Mouse (Mus musculus): Measurements from ENCODE around the gene Zmiz2.
"Not testable (repeated sequence)": the region's sequence is repeated elsewhere in the genome, so short reads cannot be mapped to it uniquely, and the experiment has no call there.

Gene Zmiz2

GRCm38 (mm10) chr11:6420283-6420703 is 31.4 kb downstream of the Zmiz2 start:
- DNase-seq (ENCODE audit: low spot score), result no peak

- no peak for DNase-seq (ENCODE audit: low spot score)
These were observed 32.0 kb downstream of the Zmiz2 start for GRCm38 (mm10) chr11:6420722-6421350.

DNA sequence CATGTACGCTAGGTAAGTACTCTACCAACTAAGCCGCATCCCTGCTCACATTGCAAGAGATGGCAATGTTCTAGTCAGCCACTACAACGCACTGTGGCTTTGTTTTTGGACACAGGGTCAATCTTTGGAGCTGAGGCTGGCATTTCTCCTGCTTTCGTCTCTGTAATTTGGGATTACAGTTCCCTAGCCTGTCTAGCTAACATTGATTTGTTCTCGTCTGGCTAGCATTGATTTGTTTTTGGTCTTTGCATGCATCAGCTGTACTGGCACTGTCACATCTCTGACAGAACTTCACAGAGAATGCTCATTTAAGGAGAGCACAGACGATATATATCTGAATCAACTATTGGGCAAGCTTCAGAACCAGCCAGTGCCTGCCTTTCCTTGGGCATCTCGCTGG is 41.3 kb downstream of the Zmiz2 start:
- no peak for DNase-seq (ENCODE audit: low spot score)

GRCm38 (mm10) chr11:6436442-6436841 is 47.6 kb downstream of the Zmiz2 start:
- peak; percentile 34 for DNase-seq (ENCODE audit: low spot score)

DNA sequence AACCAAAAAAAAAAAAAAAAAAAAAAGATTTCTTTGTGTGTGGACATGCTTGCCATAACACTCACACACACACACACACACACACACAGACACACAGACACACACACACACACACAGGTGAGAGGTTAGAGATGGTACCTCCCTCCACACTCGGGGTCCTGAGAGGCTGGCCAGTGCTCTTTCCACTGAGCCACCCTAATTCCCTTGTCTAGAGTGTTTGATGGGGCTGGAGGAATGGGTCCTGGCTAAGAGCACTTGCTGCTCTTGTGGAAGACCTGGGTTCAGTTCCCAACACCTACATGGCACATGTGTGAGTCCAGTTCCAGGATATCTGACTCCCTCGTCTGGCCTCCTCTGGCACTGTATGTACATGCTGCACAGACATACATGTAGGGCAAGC is 48.8 kb downstream of the Zmiz2 start:
- DNase-seq (ENCODE audit: low spot score), result no peak

- DNase-seq (ENCODE audit: low spot score), result no peak
These were observed 51.3 kb downstream of the Zmiz2 start for GRCm38 (mm10) chr11:6440171-6440570.

DNA sequence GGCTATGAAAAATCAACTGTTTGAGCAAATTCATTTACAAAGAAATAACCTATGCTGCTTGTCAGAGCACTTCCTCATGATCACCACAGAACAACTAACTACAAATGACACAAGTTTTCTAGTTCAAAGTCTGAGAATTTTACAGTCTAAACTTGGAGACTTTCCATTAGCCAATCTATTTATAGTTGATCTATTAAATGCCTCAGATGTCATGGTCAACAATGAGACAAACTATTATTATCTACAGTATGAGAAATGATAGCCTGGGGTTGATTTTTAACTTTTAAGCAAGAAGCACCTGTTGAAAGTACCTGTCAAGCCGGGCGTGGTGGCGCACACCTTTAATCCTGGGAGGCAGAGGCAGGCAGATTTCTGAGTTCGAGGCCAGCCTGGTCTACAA is 53.7 kb downstream of the Zmiz2 start:
- DNase-seq (ENCODE audit: low spot score), result no peak

- DNase-seq (ENCODE audit: low spot score), result no peak
These were observed 54.2 kb downstream of the Zmiz2 start for GRCm38 (mm10) chr11:6443102-6443501.

DNA sequence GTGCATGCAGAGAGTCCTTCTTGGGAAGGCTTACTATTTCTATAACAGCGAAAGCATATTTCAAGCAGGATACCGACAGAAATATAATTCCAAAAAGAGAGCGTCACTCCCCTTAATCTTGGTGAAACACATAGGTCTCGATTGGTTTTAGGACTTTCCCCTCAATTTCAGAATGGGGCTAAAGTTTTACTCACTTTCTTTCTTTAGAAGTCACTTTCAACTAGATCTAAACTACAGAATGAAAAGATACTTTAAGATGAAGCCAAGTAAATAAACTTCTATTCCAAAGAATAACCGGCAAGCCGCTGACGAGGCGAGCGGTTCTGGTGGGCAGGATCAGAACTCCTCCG is 54.8 kb downstream of the Zmiz2 start:
- no peak for DNase-seq (ENCODE audit: low spot score)

DNA sequence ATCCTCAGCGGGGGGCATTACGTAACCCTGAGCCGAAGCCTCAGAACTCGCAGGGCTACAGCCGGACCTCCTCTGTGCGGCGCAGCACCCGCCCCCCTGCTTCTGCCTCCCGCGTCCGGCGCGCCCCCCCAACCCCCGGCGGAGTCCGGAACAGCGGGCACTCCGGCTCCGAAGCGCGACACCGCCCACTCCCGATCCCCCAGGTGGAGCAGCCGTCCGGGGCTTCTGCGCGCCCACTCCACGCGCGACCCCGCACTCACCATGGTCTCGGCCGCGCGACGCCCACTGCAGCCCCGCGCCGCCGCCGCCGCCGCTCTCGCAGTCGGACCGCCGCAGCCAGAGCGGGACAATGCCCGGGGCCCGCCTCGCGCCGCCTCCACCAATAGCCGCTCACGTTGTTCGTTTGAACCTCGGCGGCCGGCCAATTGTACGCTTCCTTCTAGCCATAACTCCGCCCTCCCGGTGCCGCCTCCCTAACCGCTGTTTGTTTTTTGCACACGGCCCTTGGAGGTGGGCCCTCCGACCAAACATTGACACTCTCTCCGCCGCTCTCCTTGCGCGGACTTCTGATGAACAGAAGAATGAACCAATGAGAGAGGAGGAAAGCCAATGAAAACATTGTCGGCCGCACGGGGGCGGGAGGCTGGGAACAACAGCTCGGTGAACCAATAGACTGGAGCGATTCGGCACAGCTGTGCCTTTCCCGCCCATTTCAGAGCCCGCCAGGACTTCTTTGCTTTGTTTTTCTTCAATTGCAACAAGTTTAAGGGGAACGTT is 55.4 kb downstream of the Zmiz2 start, which contains the start of gene H2afv:
Gene H2afv, minus strand, starts transcription at position 367 of the 777 bp plus-strand sequence.
- peak; percentile 98 for DNase-seq (ENCODE audit: low spot score)

DNA sequence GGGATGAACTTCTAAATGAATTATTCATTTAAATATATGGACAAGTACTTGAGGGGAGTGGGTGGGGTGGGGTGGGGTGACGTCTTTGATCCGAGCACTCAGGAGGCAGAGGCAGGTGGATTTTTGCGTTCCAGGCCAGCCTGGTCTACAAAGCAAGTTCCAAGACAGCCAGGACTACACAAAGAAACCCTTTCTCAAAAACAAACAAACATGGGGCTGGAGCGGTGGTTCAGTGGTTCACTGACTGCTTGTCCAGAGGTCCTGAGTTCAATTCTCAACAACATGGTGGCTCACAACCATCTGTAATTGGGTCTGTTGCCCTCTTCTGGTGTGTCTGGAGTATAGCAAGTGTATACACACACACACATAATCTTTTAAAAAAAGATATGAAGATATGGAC is 56.6 kb downstream of the Zmiz2 start:
- no peak for DNase-seq (ENCODE audit: low spot score)

DNA sequence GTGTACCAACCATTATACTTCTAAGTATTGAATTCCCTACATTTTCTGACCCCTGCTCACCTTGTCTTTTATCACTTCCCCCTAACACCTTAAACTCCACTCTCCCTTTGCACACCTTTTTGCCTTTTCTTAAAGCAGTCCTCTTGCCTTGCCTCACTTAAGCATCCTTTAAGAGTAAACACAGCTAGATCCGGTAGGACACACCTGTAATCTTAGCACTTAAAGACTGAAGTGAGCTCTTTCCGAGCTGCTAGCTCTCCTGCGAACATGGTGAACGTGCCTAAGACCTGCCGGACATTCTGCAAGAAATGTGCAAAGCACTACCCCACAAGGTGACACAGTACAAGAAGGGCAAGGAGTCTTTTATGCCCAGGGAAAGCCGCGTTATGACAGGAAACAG is 57.1 kb downstream of the Zmiz2 start:
- DNase-seq (ENCODE audit: low spot score), result no peak

DNA sequence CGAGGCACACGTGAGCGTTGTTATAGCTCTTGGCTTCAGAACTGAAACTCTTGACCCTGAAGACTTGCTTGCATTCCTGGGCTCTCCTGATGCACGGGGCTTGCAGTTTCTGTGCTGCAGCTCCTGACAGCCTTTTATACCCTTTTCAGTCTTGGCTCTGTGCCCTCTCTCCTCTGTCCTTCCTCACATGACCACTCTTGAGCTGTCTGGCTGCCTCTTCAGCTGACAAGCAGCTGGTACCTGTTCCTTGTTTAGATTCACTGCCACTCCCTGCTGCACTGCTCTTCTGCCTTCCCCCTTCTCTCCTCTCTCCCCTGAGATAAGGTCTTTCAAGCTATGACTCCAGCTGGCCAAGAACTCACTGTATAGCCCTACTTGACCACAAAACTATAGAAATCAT is 58.6 kb downstream of the Zmiz2 start:
- no peak for DNase-seq (ENCODE audit: low spot score)

DNA sequence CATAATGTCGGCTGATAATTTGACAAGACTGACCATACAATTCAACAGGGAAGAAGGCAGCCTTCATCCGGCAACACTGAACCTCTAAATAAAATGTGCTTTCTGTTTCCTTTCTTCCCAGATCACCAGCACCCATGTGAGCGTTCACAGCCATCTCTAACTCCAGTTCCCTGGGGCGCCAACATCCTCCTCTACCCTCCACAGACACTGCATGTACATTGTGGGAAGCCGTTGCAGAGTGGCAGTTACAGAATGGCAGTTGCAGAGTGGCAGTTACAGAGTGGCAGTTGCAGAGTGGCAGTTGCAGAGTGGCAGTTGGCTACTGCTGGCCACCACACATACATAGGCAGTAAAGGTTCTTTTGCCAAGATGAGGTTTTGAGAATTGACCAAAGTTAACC is 59.3 kb downstream of the Zmiz2 start:
- DNase-seq (ENCODE audit: low spot score), result not testable (repeated sequence)

All from urinary bladder, postnatal 25 days (tissue).